Mouse (Mus musculus) lung, postnatal 0 days (tissue): ENCODE data around the gene Cracr2b.

Experiments
- CTCF ChIP-seq: IDR thresholded peaks from 2 replicates; pipeline ENCODE4 v1.5.1; 2016; ENCODE audit warnings: antibody characterized with exemption, mild to moderate bottlenecking
- EP300 ChIP-seq: IDR thresholded peaks from 2 replicates; pipeline ENCODE4 v1.6.1; 2016; ENCODE audit warnings: antibody characterized with exemption, mild to moderate bottlenecking, control low read depth

DNA sequence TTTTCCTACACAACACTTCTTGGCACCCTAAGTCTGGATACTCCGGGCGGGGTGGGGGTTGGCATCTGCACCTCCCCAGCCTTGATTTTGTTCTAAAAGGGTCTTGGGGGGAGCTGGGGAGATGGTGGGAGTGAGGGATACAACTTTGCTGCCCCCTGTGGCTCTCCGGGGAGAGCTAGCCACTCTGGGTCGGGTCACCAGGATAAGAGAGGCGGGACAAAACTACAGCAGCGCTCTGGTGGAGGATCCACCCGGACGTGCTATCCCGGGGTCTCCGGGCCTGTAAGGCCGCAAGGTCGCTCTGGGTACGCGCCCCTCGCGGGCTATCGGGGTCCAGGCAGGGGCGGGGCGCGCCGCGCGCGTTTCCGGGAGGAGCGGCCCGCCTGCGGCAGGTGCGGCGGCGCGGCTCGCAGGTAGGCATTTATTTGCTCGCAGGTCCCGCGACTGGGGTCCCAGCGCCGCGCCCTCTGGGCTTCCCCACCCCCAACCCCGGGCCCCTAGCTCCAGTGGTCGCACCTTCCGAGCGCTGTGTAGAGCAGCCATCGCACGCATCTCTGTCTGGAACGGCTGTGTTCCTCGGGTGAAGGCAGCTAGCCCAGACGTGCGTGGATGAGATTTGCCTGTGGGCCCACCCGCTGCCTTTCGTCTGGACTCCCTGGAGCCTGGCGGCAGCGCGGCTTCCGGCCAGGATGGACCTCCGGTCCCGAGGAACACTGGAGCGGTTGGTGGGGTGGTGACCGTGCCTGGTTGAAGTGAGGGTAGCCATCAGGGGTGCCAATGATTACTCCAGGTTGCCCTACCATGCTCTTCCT, 833 bp downstream of the Cracr2b start:
- TF ChIP-seq CTCF: peak; percentile 47
- TF ChIP-seq EP300: no peak
